Mouse (Mus musculus): ENCODE measurements around the gene Sel1l3.

DNA sequence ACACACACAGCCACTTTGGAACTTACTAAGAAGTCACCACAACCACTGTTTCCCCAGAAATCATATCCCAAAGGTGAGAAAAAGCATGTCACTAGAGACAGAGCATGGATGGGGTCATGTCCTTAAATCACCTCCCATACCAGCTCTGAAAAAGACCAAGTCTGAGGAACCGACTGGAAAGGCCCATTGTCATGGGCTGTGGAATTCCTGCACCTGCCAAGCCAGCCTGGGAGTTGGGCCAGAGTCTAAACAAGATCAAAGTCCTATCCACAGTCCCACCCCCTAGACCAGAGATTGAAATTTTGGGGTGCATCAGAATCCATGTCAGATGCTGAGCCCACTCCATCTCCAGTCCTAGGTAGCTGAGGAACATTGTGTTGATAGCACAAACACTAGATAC, 15.3 kb downstream of the Sel1l3 start:
- TF ChIP-seq MAX (IDR thresholded peaks at IDR 0.05; ENCODE audit: low read depth) (no peak), USF1 (IDR thresholded peaks at IDR 0.05; ENCODE audit: low read depth) (no peak), POLR2A (IDR thresholded peaks at IDR 0.05; ENCODE audit: insufficient read length, low read depth) (no peak), TCF3 (IDR thresholded peaks at IDR 0.05; ENCODE audit: insufficient read length, low read depth) (no peak), TCF12 (IDR thresholded peaks at IDR 0.05; ENCODE audit: insufficient read depth, poor library complexity, severe bottlenecking) (no peak), REST (IDR thresholded peaks at IDR 0.05; ENCODE audit: insufficient read depth, insufficient read length) (no peak), SRF (IDR thresholded peaks at IDR 0.05; ENCODE audit: control insufficient read depth, insufficient read length, low read depth) (no peak), POLR2AphosphoS2 (IDR thresholded peaks at IDR 0.05; ENCODE audit: insufficient read length, low read depth) (no peak), E2F4 (IDR thresholded peaks at IDR 0.05; ENCODE audit: insufficient read depth) (no peak), MYOD1 (IDR thresholded peaks at IDR 0.05; ENCODE audit: control insufficient read depth in 1 of 3, insufficient read length in 2 of 3, low read depth in 2 of 3) (no peak), CEBPB (IDR thresholded peaks at IDR 0.05; ENCODE audit: insufficient read depth, poor library complexity, severe bottlenecking) (no peak), MYOG (IDR thresholded peaks at IDR 0.05; ENCODE audit: control insufficient read depth in 1 of 3, insufficient read depth in 1 of 3, insufficient read length in 2 of 3, low read depth in 2 of 3) (no peak)

All from myocyte (in vitro differentiated cells).